ENCODE assay signal across 25 mouse cellular contexts in the genomic region with DNA sequence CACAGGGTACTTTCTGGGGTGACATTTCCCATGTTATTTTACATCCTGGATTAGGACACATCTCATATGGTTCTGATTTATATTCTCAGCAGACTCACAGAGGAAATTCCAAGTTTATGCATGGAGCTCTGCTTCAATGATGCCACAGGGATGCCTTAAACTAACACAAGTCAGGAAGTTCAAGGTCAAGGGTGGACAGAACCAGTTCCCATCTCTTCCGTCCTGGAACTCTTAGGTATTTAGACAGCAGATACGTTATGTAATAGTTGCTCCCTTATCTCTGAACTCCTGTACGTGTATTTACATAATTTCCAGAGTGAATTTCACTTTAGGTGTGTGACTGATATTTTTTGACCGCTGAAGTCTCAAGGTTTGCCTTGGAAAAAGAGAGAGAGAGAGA.
DNase-seq lines count a peak whose midpoint lies in the region; TF ChIP-seq lines count a peak whose summit lies in the region.
"Had no signal": no experiment of that assay in that cellular context is flagged by ENCODE, and none has a peak within 500 bp of the region (broad histone marks: within the 10 kb centered on the region; RNA-seq: fewer than 3 reads in every experiment).

No protein-coding gene starts in this region.

- no peak overlapping the region for H3K9ac ChIP-seq in liver, adult 2 months (ENCODE audit: low read depth, low read length)
- H3K9ac ChIP-seq: forebrain, embryonic 13.5 days; heart, embryonic 12.5 days; heart, embryonic 15.5 days; hindbrain, embryonic 14.5 days had no signal

- no peak for TF ChIP-seq POLR2A in kidney, adult 2 months (IDR thresholded peaks at IDR 0.05; ENCODE audit: low read depth, low read length)
- no peak for TF ChIP-seq POLR2A in liver, adult 2 months (IDR thresholded peaks at IDR 0.05; ENCODE audit: extremely low read depth, insufficient read depth, low read length)

- H3K4me1 ChIP-seq in kidney, adult 2 months (ENCODE audit: control insufficient read depth, insufficient read depth, low read length), result peaks cover 16% of the 10 kb centered on the region
- H3K4me1 ChIP-seq in liver, adult 2 months (ENCODE audit: control insufficient read depth, insufficient read depth, low read length), result peaks cover 16% of the 10 kb centered on the region
- H3K4me1 ChIP-seq: forebrain, embryonic 13.5 days had no signal

- H3K36me3 ChIP-seq in kidney, adult 2 months (ENCODE audit: control insufficient read depth, insufficient read depth, low read length), result no peaks in the 10 kb centered on the region
- H3K36me3 ChIP-seq in liver, adult 2 months (ENCODE audit: control insufficient read depth, insufficient read depth, low read length), result no peaks in the 10 kb centered on the region
- H3K36me3 ChIP-seq: forebrain, embryonic 10.5 days; G1E; heart, embryonic 12.5 days; heart, embryonic 15.5 days had no signal

- 48% methylated on average over 4 of the region's 4 CpGs for WGBS in kidney, adult 2 months
- 6% methylated on average over 4 of the region's 4 CpGs for WGBS in liver, adult 2 months

- peak; percentile 45 for DNase-seq in embryo, embryonic 10 days (ENCODE audit: low spot score)
- DNase-seq in embryo, embryonic 9.5 days (ENCODE audit: extremely low spot score), result no peak
- DNase-seq in kidney, adult 2 months, result peak; percentile 57
- DNase-seq in kidney, adult 11 months, result no peak
- DNase-seq in liver, adult 2 months (ENCODE audit: extremely low read depth, low read depth, low spot score), result peak; percentile 58
- DNase-seq in liver, result no peak
- peak; percentile 22 for DNase-seq in embryo, embryonic 11 days
- DNase-seq in gastrocnemius, postnatal 25 days, result no peak
- DNase-seq: adrenal gland, postnatal 10 days; adrenal gland, postnatal 36 days; cerebellum, adult 18-20 months; cerebellum, adult 9-10 months; cerebellum, postnatal 14 days; gastrocnemius, postnatal 10 days; heart, adult 18-20 months; heart, postnatal 14 days; heart, postnatal 4 days had no signal

- no peaks in the 10 kb centered on the region for H3K27me3 ChIP-seq in kidney, adult 2 months (replicated peaks; ENCODE audit: control insufficient read depth, insufficient read depth, low read length)
- H3K27me3 ChIP-seq in liver, adult 2 months (ENCODE audit: control insufficient read depth, insufficient read depth, low read length), result no peaks in the 10 kb centered on the region
- H3K27me3 ChIP-seq: forebrain, embryonic 13.5 days; heart, embryonic 12.5 days; heart, embryonic 15.5 days; Patski had no signal

- TF ChIP-seq CTCF in kidney, adult 2 months (conservative IDR thresholded peaks at IDR 0.05; ENCODE audit: insufficient read depth, insufficient read length, low read depth, low read length), result no peak
- no peak for TF ChIP-seq CTCF in liver, adult 2 months (IDR thresholded peaks at IDR 0.05; ENCODE audit: low read depth, low read length)

- peaks cover 37% of the 10 kb centered on the region for H3K79me2 ChIP-seq in liver, adult 2 months (ENCODE audit: control insufficient read depth, insufficient read depth, low read length)

- no peak overlapping the region for H3K4me3 ChIP-seq in kidney, adult 2 months (ENCODE audit: insufficient read depth, low read depth, low read length)
- no peak overlapping the region for H3K4me3 ChIP-seq in liver, adult 2 months (ENCODE audit: insufficient read depth, low read depth, low read length)
- H3K4me3 ChIP-seq: forebrain, embryonic 10.5 days; forebrain, embryonic 13.5 days; heart, embryonic 12.5 days; heart, embryonic 15.5 days had no signal

- peak overlapping the region; percentile 68 for H3K27ac ChIP-seq in kidney, adult 2 months (ENCODE audit: insufficient read depth, low read depth, low read length)
- H3K27ac ChIP-seq in liver, adult 2 months (replicated peaks; ENCODE audit: insufficient read depth, low read depth, low read length), result no peak overlapping the region
- H3K27ac ChIP-seq: forebrain, embryonic 10.5 days; forebrain, embryonic 13.5 days; heart, embryonic 15.5 days; hindbrain, embryonic 14.5 days; hindbrain, postnatal 0 days had no signal

Comparison
In these comparisons a context has a peak if more than half of its experiments do, and no peak if none do; other contexts are left out.
1. DNase-seq: peak in embryo, embryonic 10 days (single experiment), kidney, adult 2 months (single experiment), liver, adult 2 months (single experiment) and embryo, embryonic 11 days (single experiment); none in embryo, embryonic 9.5 days (single experiment), kidney, adult 11 months (single experiment), liver (single experiment) and gastrocnemius, postnatal 25 days (single experiment).